Mouse (Mus musculus): Measurements from ENCODE around the gene Vkorc1. TPM values are rescaled to one million over a fixed set of nuclear protein-coding genes. Genes with fewer than 3 reads are reported as not detected.
A peak's percentile ranks its signal among the peaks of the same experiment; 100 is the strongest.

The Vkorc1 gene
- total and polyA plus RNA-seq, 3 experiments = 0.25 TPM; not detected in 2

- no peak for TF ChIP-seq TCF12 (IDR thresholded peaks at IDR 0.05; ENCODE audit: low read depth, low read length)
- TF ChIP-seq MYC (IDR thresholded peaks at IDR 0.05; ENCODE audit: low read depth, low read length) = peak; percentile 92
- TF ChIP-seq CTCF (conservative IDR thresholded peaks at IDR 0.05 in 1 of 2, IDR thresholded peaks at IDR 0.05 in 1 of 2; ENCODE audit: low read depth in 2 of 2, low read length in 2 of 2) = peak; percentile 41 to 67
- TF ChIP-seq ZKSCAN1 (IDR thresholded peaks at IDR 0.05; ENCODE audit: borderline replicate concordance, low read depth, low read length) = no peak
- no peak for TF ChIP-seq MAZ (IDR thresholded peaks at IDR 0.05; ENCODE audit: low read depth, low read length)
- TF ChIP-seq RAD21 (IDR thresholded peaks at IDR 0.05; ENCODE audit: low read depth, low read length) = peak; percentile 34
- peak; percentile 44 for TF ChIP-seq SMC3 (IDR thresholded peaks at IDR 0.05; ENCODE audit: low read depth, low read length)
- in situ Hi-C loops (cut with MboI; ENCODE audit: low pct_ligation_motif_present, low pct_unique_long_range_greater_than_20kb, low sequenced_read_pairs) (no loop called here), dilution Hi-C loops (cut with MboI; ENCODE audit: extremely low pct_ligation_motif_present, extremely low pct_unique_long_range_greater_than_20kb, low sequenced_read_pairs) (no loop called here)
- no peak overlapping the region for H3K27ac ChIP-seq (ENCODE audit: insufficient read depth, low read depth)
- no peak overlapping the region for H3K4me3 ChIP-seq (replicated peaks in 1 of 3; ENCODE audit: low read depth in 2 of 3, low read length in 2 of 3, poor library complexity in 1 of 3)
- H3K4me2 ChIP-seq (ENCODE audit: insufficient read depth, low read depth, poor library complexity, severe bottlenecking) = no peak overlapping the region
- no peak overlapping the region for H3K9ac ChIP-seq (ENCODE audit: insufficient read depth, low read depth)
- no peaks in the 10 kb centered on the region for H3K27me3 ChIP-seq (replicated peaks)
- H3K4me1 ChIP-seq (ENCODE audit: control insufficient read depth in 1 of 2, insufficient read depth in 2 of 2) = peaks cover 8 to 43% of the 10 kb centered on the region in 2 experiments
- no peaks in the 10 kb centered on the region for H3K9me3 ChIP-seq (replicated peaks; ENCODE audit: low read length)
- H3K36me3 ChIP-seq (replicated peaks in 1 of 2; ENCODE audit: control insufficient read depth in 1 of 2, insufficient read depth in 1 of 2, low read length in 1 of 2) = peaks cover 12 to 37% of the 10 kb centered on the region in 2 experiments
- DNase-seq (ENCODE audit: extremely low read depth) = peak; percentile 67
- H3K79me2 ChIP-seq (replicated peaks; ENCODE audit: control insufficient read depth, extremely low read depth, insufficient read depth, poor library complexity, severe bottlenecking) = peaks cover 4% of the 10 kb centered on the region; the same call in 1 of the 2 replicates
Observed at GRCm38 (mm10) chr7:127918203-127918602, 22.8 kb upstream of the Vkorc1 start.

- dilution Hi-C loops (cut with MboI; ENCODE audit: extremely low pct_ligation_motif_present, extremely low pct_unique_long_range_greater_than_20kb, low sequenced_read_pairs) = no loop called here
- H3K36me3 ChIP-seq (replicated peaks in 1 of 2; ENCODE audit: control insufficient read depth in 1 of 2, insufficient read depth in 1 of 2, low read length in 1 of 2) = peaks cover 8 to 32% of the 10 kb centered on the region in 2 experiments
- peak overlapping the region; percentile 93 for H3K27ac ChIP-seq (ENCODE audit: insufficient read depth, low read depth)
- H3K4me1 ChIP-seq (ENCODE audit: control insufficient read depth in 1 of 2, insufficient read depth in 2 of 2) = peaks cover 3 to 31% of the 10 kb centered on the region in 2 experiments; a peak in 3 of 4 replicates
- peak overlapping the region; percentile 87 for H3K9ac ChIP-seq (ENCODE audit: insufficient read depth, low read depth)
- H3K9me3 ChIP-seq (replicated peaks; ENCODE audit: low read length) = no peaks in the 10 kb centered on the region
- H3K27me3 ChIP-seq (replicated peaks) = no peaks in the 10 kb centered on the region
- in situ Hi-C loops (cut with MboI; ENCODE audit: low pct_ligation_motif_present, low pct_unique_long_range_greater_than_20kb, low sequenced_read_pairs) = no loop called here
- TF ChIP-seq TBP (conservative IDR thresholded peaks at IDR 0.05; ENCODE audit: low read depth, low read length) = no peak
- TF ChIP-seq JUN (IDR thresholded peaks at IDR 0.05; ENCODE audit: insufficient read depth, low read depth, low read length) = peak; percentile 40; the same call in 1 of the 2 replicates
- TF ChIP-seq NELFE (IDR thresholded peaks at IDR 0.05; ENCODE audit: low read depth, low read length) = peak; percentile 47
- TF ChIP-seq ZMIZ1 (IDR thresholded peaks at IDR 0.05; ENCODE audit: low read depth, low read length) = 0 out of 2 replicates have a peak, but pooled peaks have one; percentile 63
- TF ChIP-seq MAZ (IDR thresholded peaks at IDR 0.05; ENCODE audit: low read depth, low read length) = peak; percentile 73; the same call in 1 of the 2 replicates
- TF ChIP-seq EP300 (IDR thresholded peaks at IDR 0.05; ENCODE audit: low read length) = peak; percentile 1; the same call in 1 of the 2 replicates
- TF ChIP-seq IRF4 (IDR thresholded peaks at IDR 0.05; ENCODE audit: low read depth, low read length) = peak; percentile 75
- TF ChIP-seq ZC3H11A (IDR thresholded peaks at IDR 0.05; ENCODE audit: low read depth, low read length) = no peak
- peak; percentile 88 for TF ChIP-seq ETS1 (conservative IDR thresholded peaks at IDR 0.05; ENCODE audit: low read depth, low read length)
- peak; percentile 95 for TF ChIP-seq MXI1 (IDR thresholded peaks at IDR 0.05; ENCODE audit: low read depth, low read length)
- no peak for TF ChIP-seq POLR2AphosphoS2 (IDR thresholded peaks at IDR 0.05; ENCODE audit: low read depth, low read length)
- TF ChIP-seq NRF1 (IDR thresholded peaks at IDR 0.05; ENCODE audit: low read depth, low read length) = peak; percentile 45; the same call in 1 of the 2 replicates
- TF ChIP-seq SMC3 (IDR thresholded peaks at IDR 0.05; ENCODE audit: low read depth, low read length) = no peak
- no peak for TF ChIP-seq GABPA (IDR thresholded peaks at IDR 0.05; ENCODE audit: insufficient replicate concordance, low read depth, low read length)
- TF ChIP-seq MYC (IDR thresholded peaks at IDR 0.05; ENCODE audit: low read depth, low read length) = peak; percentile 97
- TF ChIP-seq BHLHE40 (IDR thresholded peaks at IDR 0.05; ENCODE audit: low read depth, low read length) = peak; percentile 55
- no peak for TF ChIP-seq UBTF (IDR thresholded peaks at IDR 0.05; ENCODE audit: low read depth, low read length)
- no peak for TF ChIP-seq PAX5 (IDR thresholded peaks at IDR 0.05; ENCODE audit: low read length)
- no peak for TF ChIP-seq CHD2 (IDR thresholded peaks at IDR 0.05; ENCODE audit: low read length)
- no peak for TF ChIP-seq RCOR1 (conservative IDR thresholded peaks at IDR 0.05; ENCODE audit: low read depth, low read length)
- no peak for TF ChIP-seq CTCF (conservative IDR thresholded peaks at IDR 0.05 in 1 of 2, IDR thresholded peaks at IDR 0.05 in 1 of 2; ENCODE audit: low read depth in 2 of 2, low read length in 2 of 2)
- peak; percentile 63 for TF ChIP-seq POLR2A (IDR thresholded peaks at IDR 0.05; ENCODE audit: low read depth, low read length)
- TF ChIP-seq RAD21 (IDR thresholded peaks at IDR 0.05; ENCODE audit: low read depth, low read length) = no peak
- TF ChIP-seq ELF1 (IDR thresholded peaks at IDR 0.05; ENCODE audit: low read depth, low read length) = no peak
- TF ChIP-seq KAT2A (IDR thresholded peaks at IDR 0.05; ENCODE audit: insufficient replicate concordance, low read length) = 0 out of 2 replicates have a peak, but pooled peaks have one; percentile 7
- TF ChIP-seq TCF12 (IDR thresholded peaks at IDR 0.05; ENCODE audit: low read depth, low read length) = peak; percentile 66; the same call in 1 of the 2 replicates
- TF ChIP-seq MAX (IDR thresholded peaks at IDR 0.05; ENCODE audit: low read length) = peak; percentile 94
- peak; percentile 95 for TF ChIP-seq SIN3A (IDR thresholded peaks at IDR 0.05; ENCODE audit: low read length)
- TF ChIP-seq JUND (conservative IDR thresholded peaks at IDR 0.05; ENCODE audit: low read depth, low read length) = peak; percentile 49
- peaks cover 11% of the 10 kb centered on the region; the same call in 1 of the 2 replicates for H3K79me2 ChIP-seq (replicated peaks; ENCODE audit: control insufficient read depth, extremely low read depth, insufficient read depth, poor library complexity, severe bottlenecking)
- H3K4me2 ChIP-seq (ENCODE audit: insufficient read depth, low read depth, poor library complexity, severe bottlenecking) = peak overlapping the region; percentile 84
- H3K4me3 ChIP-seq (replicated peaks in 1 of 3; ENCODE audit: low read depth in 2 of 3, low read length in 2 of 3, poor library complexity in 1 of 3) = peak overlapping the region; percentile 62 to 68 (median 65)
- DNase-seq (ENCODE audit: extremely low read depth) = peak; percentile 89
Observed at GRCm38 (mm10) chr7:127915293-127915692, 19.9 kb upstream of the Vkorc1 start.

Measured in CH12.LX (cell line).